Mouse (Mus musculus): ENCODE measurements around the gene Pom121.

GRCm38 (mm10) chr5:135399382-135399781, 5.0 kb upstream of the Pom121 start:
- TF ChIP-seq CTCF (IDR thresholded peaks at IDR 0.05; ENCODE audit: borderline replicate concordance, extremely low read depth, insufficient read depth, insufficient read length) (no peak), POLR2A (IDR thresholded peaks at IDR 0.05; ENCODE audit: borderline replicate concordance, extremely low read depth, insufficient read depth, insufficient read length, poor library complexity, severe bottlenecking) (no peak)
